Mouse (Mus musculus): ENCODE results near the gene Sfmbt1.

Sfmbt1 gene

GRCm38 (mm10) chr14:30714799-30715617 lies at the start of gene Sfmbt1:
Sfmbt1 (plus strand) TSS chr14:30714849.
- in situ Hi-C loops (cut with MboI), result no loop called here

DNA sequence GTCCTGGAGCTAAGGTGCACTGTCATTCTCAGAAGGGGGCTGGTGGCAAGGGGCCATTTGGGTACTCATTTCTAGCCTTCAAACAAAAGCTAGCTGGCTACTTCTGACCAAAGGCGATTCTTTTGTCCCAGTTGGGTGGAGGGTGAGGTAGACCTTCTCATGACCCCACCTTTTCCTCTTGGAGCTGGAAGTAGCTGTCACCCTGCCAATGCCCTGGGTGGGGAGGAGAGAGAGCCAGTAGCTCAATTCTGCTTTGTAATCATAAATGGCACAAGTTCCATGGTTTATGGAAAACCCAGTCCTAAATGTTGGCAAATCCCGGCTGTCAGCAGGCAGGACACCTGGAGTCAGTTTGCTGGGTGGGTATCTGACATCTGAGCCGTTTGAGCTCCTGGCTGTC lies 48.6 kb upstream of the Sfmbt1 start:
- in situ Hi-C loops (cut with MboI), result no loop called here

GRCm38 (mm10) chr14:30666604-30667003 lies 48.0 kb upstream of the Sfmbt1 start:
- in situ Hi-C loops (cut with MboI), result no loop called here

DNA sequence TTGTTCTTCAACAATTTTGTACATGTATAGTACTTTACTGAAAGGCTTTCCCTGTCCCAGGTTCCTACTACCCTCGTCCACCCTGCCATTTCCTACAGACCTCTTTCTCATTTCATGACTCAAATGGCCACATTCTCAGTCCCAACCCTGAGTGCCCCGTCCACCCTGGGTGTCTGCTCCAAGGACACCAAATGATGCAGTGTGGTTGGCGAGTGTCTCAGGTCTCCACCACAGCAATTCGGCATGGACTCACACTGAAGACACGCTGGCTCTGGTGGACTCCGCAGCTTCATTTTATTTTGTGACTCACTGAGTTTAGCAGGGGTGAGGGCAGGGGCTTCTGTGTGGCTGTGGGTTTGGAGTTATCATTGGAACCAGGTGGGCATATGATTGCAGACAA lies 44.5 kb upstream of the Sfmbt1 start:
- in situ Hi-C loops (cut with MboI), result loop anchor here (5.0 kb wide), 1 partner anchor 83 kb away; no protein-coding TSS in a partner anchor

DNA sequence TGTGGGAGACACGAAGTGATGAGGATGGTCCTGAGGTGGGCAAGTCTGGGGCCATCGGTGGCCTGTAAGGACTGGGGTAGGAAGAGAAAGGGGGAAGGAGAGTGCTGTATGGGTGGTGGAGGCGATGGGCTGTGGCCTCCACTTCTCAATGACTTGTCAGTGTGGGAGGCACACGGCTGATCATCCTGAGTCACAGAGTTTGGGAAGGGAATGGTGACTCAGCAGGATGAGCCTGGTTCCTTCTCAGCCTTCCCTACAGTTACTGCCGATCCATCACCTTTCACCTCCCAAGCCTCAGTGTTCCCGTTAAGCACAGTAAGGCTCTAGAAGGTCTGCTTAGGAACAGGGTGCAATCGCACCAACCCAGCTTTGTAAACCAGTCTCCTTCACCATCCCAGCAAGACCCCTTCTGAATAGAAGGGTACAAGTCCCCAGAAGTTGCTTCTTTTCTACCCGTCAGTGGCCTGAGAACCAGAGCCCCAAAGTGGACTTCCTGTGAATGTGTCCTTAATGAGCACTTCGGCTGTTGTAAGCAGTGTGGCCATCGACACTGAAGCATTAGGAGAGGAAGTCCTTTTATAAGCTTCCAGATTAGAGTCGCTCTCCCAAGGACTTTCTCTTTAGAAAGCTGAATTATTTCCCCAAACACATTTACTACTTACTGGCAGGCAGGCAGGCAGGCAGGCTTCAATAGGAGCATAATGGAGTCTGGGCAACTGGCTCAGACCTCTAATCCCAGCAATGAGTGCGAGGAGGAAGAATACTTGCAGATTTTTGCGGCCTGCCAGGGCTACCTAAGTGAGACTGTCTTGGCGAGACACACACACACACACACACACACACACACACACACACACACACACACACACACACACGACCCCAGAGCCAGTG lies 43.3 kb upstream of the Sfmbt1 start:
- in situ Hi-C loops (cut with MboI), result loop anchor here (5.0 kb wide), 1 partner anchor 84 kb away; no protein-coding TSS in a partner anchor

GRCm38 (mm10) chr14:30671986-30672312 lies 42.7 kb upstream of the Sfmbt1 start:
- in situ Hi-C loops (cut with MboI), result loop anchor here (5.0 kb wide), 1 partner anchor 85 kb away; no protein-coding TSS in a partner anchor

GRCm38 (mm10) chr14:30674947-30675346 lies 39.7 kb upstream of the Sfmbt1 start:
- in situ Hi-C loops (cut with MboI), result loop anchor here (5.0 kb wide), 1 partner anchor 88 kb away; no protein-coding TSS in a partner anchor

GRCm38 (mm10) chr14:30682131-30682530 lies 32.5 kb upstream of the Sfmbt1 start:
- in situ Hi-C loops (cut with MboI), result no loop called here

- in situ Hi-C loops (cut with MboI), result no loop called here
Measured at GRCm38 (mm10) chr14:30690685-30691084, 24.0 kb upstream of the Sfmbt1 start.

DNA sequence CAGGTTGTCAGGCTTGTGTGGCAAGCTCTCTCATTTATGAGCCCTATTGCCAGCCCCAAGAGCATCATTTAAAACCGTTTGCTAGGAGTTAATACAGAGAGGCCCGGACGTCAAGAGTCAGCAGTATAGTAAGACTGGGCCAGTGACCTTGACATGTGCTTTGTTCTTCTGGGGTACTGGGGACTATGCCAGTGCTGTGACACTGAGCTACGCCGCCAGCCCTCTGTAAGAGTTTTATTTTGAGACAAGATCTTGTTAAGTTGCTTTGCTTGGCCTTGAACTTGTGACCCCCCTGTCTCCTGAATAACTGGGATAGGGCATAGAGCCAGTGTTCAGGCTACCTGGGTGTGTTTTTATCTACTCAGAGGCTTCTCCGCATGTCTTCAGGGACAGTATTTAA lies 22.2 kb upstream of the Sfmbt1 start:
- in situ Hi-C loops (cut with MboI), result no loop called here

DNA sequence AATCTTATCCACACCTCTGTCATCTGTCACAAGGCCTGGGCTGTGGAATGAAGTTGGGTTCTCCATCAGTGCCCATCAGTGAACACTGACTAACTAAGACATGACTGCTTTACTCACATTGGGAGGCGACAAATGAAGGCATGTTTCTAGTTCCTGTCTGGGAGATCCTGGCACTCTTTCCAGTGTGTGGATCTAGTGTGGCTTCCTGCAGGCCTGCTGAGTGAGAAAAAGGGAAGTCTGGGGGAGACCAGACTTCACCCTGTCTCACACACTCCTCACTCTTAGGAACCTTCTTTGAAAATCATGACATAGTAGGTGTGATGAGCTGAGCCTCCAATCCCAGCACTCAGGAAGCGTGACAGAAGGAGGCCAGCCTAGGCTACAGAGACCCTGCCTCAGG lies 19.9 kb upstream of the Sfmbt1 start:
- in situ Hi-C loops (cut with MboI), result no loop called here

GRCm38 (mm10) chr14:30695609-30696008 lies 19.0 kb upstream of the Sfmbt1 start:
- in situ Hi-C loops (cut with MboI), result no loop called here

- in situ Hi-C loops (cut with MboI), result no loop called here
Measured at GRCm38 (mm10) chr14:30697407-30698052, 17.1 kb upstream of the Sfmbt1 start.

DNA sequence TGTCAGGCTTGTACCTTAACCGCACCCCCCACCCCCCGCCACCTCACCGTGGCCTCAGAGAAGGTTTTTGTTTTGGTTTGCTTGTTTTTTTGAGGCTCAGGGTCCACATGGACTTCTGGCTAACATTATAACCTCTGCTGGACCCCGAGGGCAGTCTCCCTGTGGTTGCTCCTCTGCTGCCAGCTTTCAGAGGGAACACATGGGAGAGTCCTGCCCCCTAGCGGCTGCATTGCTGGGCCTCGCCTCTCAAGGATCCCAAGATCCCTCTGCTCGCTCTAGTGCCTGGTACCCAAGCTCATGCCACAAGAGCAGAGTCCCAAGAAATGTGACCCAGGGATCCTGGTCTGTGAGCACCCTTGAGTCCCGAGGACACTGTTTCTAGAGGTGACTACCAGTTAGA lies 15.0 kb upstream of the Sfmbt1 start:
- in situ Hi-C loops (cut with MboI), result no loop called here

GRCm38 (mm10) chr14:30702512-30702911 lies 12.1 kb upstream of the Sfmbt1 start:
- in situ Hi-C loops (cut with MboI), result no loop called here

- in situ Hi-C loops (cut with MboI), result no loop called here
Measured at GRCm38 (mm10) chr14:30703079-30703478, 11.6 kb upstream of the Sfmbt1 start.

GRCm38 (mm10) chr14:30704098-30704855 lies 10.4 kb upstream of the Sfmbt1 start:
- in situ Hi-C loops (cut with MboI), result no loop called here

GRCm38 (mm10) chr14:30711892-30712291 lies 2.8 kb upstream of the Sfmbt1 start:
- in situ Hi-C loops (cut with MboI), result no loop called here

DNA sequence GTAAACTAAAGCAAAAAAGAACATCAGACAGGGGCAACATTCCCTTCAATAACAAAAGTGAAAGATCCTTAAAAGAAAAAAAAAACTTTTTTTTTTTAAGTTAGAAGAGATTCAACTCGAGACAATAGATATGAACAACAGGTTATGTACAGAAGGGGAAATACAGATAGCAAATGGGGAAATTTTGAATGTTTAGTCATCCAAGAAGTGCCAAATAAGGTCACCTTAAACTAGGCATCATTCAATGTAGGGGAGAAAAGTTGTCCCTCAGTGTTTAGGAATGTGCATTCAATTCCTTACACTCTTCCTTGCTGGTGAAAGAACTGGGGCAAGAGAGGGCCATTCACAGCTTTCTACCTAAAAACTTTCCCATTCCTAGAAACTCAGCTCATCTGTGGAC lies 880 bp upstream of the Sfmbt1 start:
- in situ Hi-C loops (cut with MboI), result no loop called here

DNA sequence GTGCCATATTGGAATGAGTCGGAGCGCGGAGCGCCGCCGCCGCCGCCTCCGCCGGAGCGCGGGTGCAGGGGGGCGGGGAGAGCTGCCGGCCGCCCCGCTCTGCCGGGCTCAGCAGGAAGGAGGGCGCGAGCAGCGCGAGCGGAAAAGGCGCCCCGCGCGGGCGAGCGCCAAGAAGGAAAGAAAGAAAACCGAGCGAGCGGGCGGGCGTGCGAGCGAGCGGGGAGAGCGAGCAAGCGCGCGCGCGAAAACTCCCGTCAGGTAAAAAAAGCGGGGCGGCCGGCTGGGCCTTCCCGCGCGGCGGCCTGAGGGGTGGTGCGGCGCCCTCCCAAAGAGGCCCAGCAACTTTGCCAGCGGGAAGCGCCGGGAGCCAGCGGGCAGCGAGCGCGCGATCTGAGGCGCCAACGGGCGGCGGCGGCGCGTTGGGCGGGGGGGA lies 985 bp downstream of the Sfmbt1 start:
- in situ Hi-C loops (cut with MboI), result no loop called here

Measured in mature B cell (primary cell).